Mouse (Mus musculus): ENCODE measurements around the gene Asphd2.

Gene Asphd2

GRCm38 (mm10) chr5:112391002-112391401, 3.7 kb downstream of the Asphd2 start:
- no peak for DNase-seq (ENCODE audit: low read depth)

- no peak for DNase-seq (ENCODE audit: low read depth)
Observed at GRCm38 (mm10) chr5:112389352-112389751, 5.3 kb downstream of the Asphd2 start.

- DNase-seq (ENCODE audit: low read depth): no peak
Observed at GRCm38 (mm10) chr5:112385973-112386372, 8.7 kb downstream of the Asphd2 start.

- no peak for DNase-seq (ENCODE audit: low read depth)
Observed at GRCm38 (mm10) chr5:112384805-112385472, 9.7 kb downstream of the Asphd2 start.

- DNase-seq (ENCODE audit: low read depth): peak; percentile 40
Observed at GRCm38 (mm10) chr5:112382641-112383330, 11.9 kb downstream of the Asphd2 start.

- DNase-seq (ENCODE audit: low read depth): no peak
Observed at GRCm38 (mm10) chr5:112382042-112382441, 12.6 kb downstream of the Asphd2 start.

GRCm38 (mm10) chr5:112381154-112381553, 13.5 kb downstream of the Asphd2 start:
- DNase-seq (ENCODE audit: low read depth): no peak

GRCm38 (mm10) chr5:112378716-112379115, 15.9 kb downstream of the Asphd2 start:
- peak; percentile 52 for DNase-seq (ENCODE audit: low read depth)

- DNase-seq (ENCODE audit: low read depth): no peak
Observed at GRCm38 (mm10) chr5:112377380-112377779, 17.3 kb downstream of the Asphd2 start.

- no peak for DNase-seq (ENCODE audit: low read depth)
Observed at GRCm38 (mm10) chr5:112376111-112376510, 18.6 kb downstream of the Asphd2 start.

- no peak for DNase-seq (ENCODE audit: low read depth)
Observed at GRCm38 (mm10) chr5:112371933-112372332, 22.7 kb downstream of the Asphd2 start.

- DNase-seq (ENCODE audit: low read depth): no peak
Observed at GRCm38 (mm10) chr5:112370236-112370813, 24.3 kb downstream of the Asphd2 start.

- DNase-seq (ENCODE audit: low read depth): no peak
Observed at GRCm38 (mm10) chr5:112369326-112369725, 25.3 kb downstream of the Asphd2 start.

- DNase-seq (ENCODE audit: low read depth): no peak
Observed at GRCm38 (mm10) chr5:112368666-112369065, 26.0 kb downstream of the Asphd2 start.

- peak; percentile 69 for DNase-seq (ENCODE audit: low read depth)
Observed at GRCm38 (mm10) chr5:112367929-112368328, 26.7 kb downstream of the Asphd2 start.

GRCm38 (mm10) chr5:112367338-112367737, 27.3 kb downstream of the Asphd2 start:
- DNase-seq (ENCODE audit: low read depth): no peak

GRCm38 (mm10) chr5:112366879-112367278, 27.8 kb downstream of the Asphd2 start:
- no peak for DNase-seq (ENCODE audit: low read depth)

GRCm38 (mm10) chr5:112364184-112364797, 30.4 kb downstream of the Asphd2 start:
- no peak for DNase-seq (ENCODE audit: low read depth)

GRCm38 (mm10) chr5:112360077-112360476, 34.6 kb downstream of the Asphd2 start:
- no peak for DNase-seq (ENCODE audit: low read depth)

GRCm38 (mm10) chr5:112359520-112359919, 35.1 kb downstream of the Asphd2 start:
- DNase-seq (ENCODE audit: low read depth): no peak

- no peak for DNase-seq (ENCODE audit: low read depth)
Observed at GRCm38 (mm10) chr5:112356322-112356721, 38.3 kb downstream of the Asphd2 start.

- no peak for DNase-seq (ENCODE audit: low read depth)
Observed at GRCm38 (mm10) chr5:112355910-112356309, 38.8 kb downstream of the Asphd2 start, which contains the start of gene Gm6583. Gm6583 (minus strand) TSS chr5:112356033.

GRCm38 (mm10) chr5:112355493-112355892, 39.2 kb downstream of the Asphd2 start:
- DNase-seq (ENCODE audit: low read depth): no peak
